Mouse (Mus musculus): ENCODE data around the gene Oard1.

- TF ChIP-seq CTCF (IDR thresholded peaks at IDR 0.05; ENCODE audit: control insufficient read depth, insufficient read depth, low read length) (no peak), POLR2A (IDR thresholded peaks at IDR 0.05; ENCODE audit: borderline replicate concordance, control insufficient read depth, low read depth, low read length) (no peak)
Observed at GRCm38 (mm10) chr17:48410299-48410785, 528 bp downstream of the Oard1 start.

Measured in bone marrow, adult 2 months (tissue).